Mouse (Mus musculus): ENCODE results near the gene Etnk1.

DNA sequence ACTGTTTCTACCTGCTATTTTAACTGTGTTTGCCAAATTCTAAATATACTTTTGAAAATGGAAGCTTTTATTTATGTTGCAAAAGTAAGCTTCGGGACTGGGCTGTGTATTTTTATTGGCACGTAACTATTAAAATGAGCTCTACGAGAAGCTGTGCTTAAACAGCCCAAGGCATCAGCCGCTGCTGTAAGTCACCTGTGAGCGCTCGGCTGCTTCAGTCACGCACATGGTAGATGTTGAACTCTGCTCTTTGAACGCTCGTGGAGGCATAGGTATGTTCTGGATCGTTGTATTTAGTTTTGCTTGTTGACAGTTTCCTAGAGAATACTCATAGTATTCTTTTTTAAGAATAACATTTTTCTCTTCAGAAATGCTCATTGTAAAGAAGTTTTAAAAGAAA is 26.1 kb downstream of the Etnk1 start:
- no peak for TF ChIP-seq GATA1 (IDR thresholded peaks at IDR 0.05; ENCODE audit: low read depth, low read length)
- no peak for TF ChIP-seq EP300 (IDR thresholded peaks at IDR 0.05; ENCODE audit: low read depth in 1 of 2, low read length in 2 of 2)
- no peak for TF ChIP-seq POLR2A (IDR thresholded peaks at IDR 0.05; ENCODE audit: control insufficient read depth in 1 of 2, insufficient read depth in 1 of 2, low read depth in 1 of 2, low read length in 2 of 2, poor library complexity in 1 of 2)
- no peak for TF ChIP-seq POLR2AphosphoS2 (IDR thresholded peaks at IDR 0.05; ENCODE audit: low read length)
- TF ChIP-seq ZC3H11A (IDR thresholded peaks at IDR 0.05; ENCODE audit: low read depth, low read length): no peak
- TF ChIP-seq MYC (IDR thresholded peaks at IDR 0.05; ENCODE audit: low read depth, low read length): no peak
- TF ChIP-seq USF1 (IDR thresholded peaks at IDR 0.05; ENCODE audit: low read depth, low read length): no peak
- TF ChIP-seq CTCF (IDR thresholded peaks at IDR 0.05 in 2 of 3, conservative IDR thresholded peaks at IDR 0.05 in 1 of 3; ENCODE audit: control insufficient read depth in 1 of 3, insufficient read depth in 1 of 3, low read depth in 2 of 3, low read length in 3 of 3, poor library complexity in 1 of 3, severe bottlenecking in 1 of 3): no peak
- TF ChIP-seq ELF1 (IDR thresholded peaks at IDR 0.05; ENCODE audit: low read depth, low read length): no peak
- no peak for TF ChIP-seq ZNF384 (IDR thresholded peaks at IDR 0.05; ENCODE audit: low read depth, low read length)

Measured in MEL (cell line).